Mouse (Mus musculus) neural tube, embryonic 13.5 days (tissue): ENCODE measurements at regions not wholly inside any gene's neighbourhood (a gene's known extent, or its start where the extent isn't known, plus 50 kb on each side); places are given as distances from the start of the nearest gene placed in this dataset.

Experiments used
- ATAC-seq: fragments of 200-750 bp; cut with Nextera tagmentation; 2 replicates; pipeline ENCODE4 v1.8.0; 2017; ENCODE audit warnings: low read depth, mild to moderate bottlenecking, moderate TSS enrichment, moderate library complexity
- H3K27ac ChIP-seq: fragments of 300-500 bp; sonication (generic); replicated peaks from 2 replicates; pipeline ENCODE4 v1.5.1; 2015; ENCODE audit warnings: moderate library complexity, mild to moderate bottlenecking, inconsistent platforms
- H3K27me3 ChIP-seq: fragments of 300-500 bp; sonication (generic); 2 replicates; pipeline ENCODE4 v1.6.1; 2015; ENCODE audit warnings: mild to moderate bottlenecking, inconsistent platforms
- H3K36me3 ChIP-seq: fragments of 300-500 bp; sonication (generic); 2 replicates; pipeline ENCODE4 v1.6.1; 2015; ENCODE audit warnings: mild to moderate bottlenecking, inconsistent platforms
- H3K4me1 ChIP-seq: fragments of 300-500 bp; sonication (generic); replicated peaks from 2 replicates; pipeline ENCODE4 v1.6.1; 2015; ENCODE audit warnings: inconsistent platforms
- H3K4me2 ChIP-seq: fragments of 300-500 bp; sonication (generic); 2 replicates; pipeline ENCODE4 v1.6.1; 2015; ENCODE audit warnings: inconsistent platforms, mild to moderate bottlenecking, moderate library complexity
- H3K4me3 ChIP-seq: fragments of 300-500 bp; sonication (generic); 2 replicates; pipeline ENCODE4 v1.5.1; 2015; ENCODE audit warnings: mild to moderate bottlenecking, inconsistent platforms
- H3K9ac ChIP-seq: fragments of 300-500 bp; sonication (generic); 2 replicates; pipeline ENCODE4 v1.6.1; 2015; ENCODE audit warnings: moderate library complexity, mild to moderate bottlenecking, inconsistent platforms
- H3K9me3 ChIP-seq: fragments of 300-500 bp; sonication (generic); 2 replicates; pipeline ENCODE4 v1.6.1; 2016; ENCODE audit warnings: inconsistent platforms
- WGBS: fragments of 180-500 bp; shearing (Covaris S2); methylation state at CpG from one replicate; pipeline ENCODE4 v1.1.7; 2015; 5-methylcytosine and 5-hydroxymethylcytosine counted together

GRCm38 (mm10) chr3:17789454-17790196 lies 158.6 kb upstream of the Cypt12 start:
- peak overlapping the region; percentile 100 for H3K27ac ChIP-seq
- H3K4me3 ChIP-seq: peak overlapping the region; percentile 70
- WGBS: 1% methylated on average over 9 of the region's 9 CpGs
- peak overlapping the region; percentile 100 for H3K9ac ChIP-seq
- peak overlapping the region; percentile 97 for H3K4me2 ChIP-seq
- peaks cover 2% of the 10 kb centered on the region; the same call in 1 of the 2 replicates for H3K36me3 ChIP-seq
- peaks cover 39% of the 10 kb centered on the region for H3K4me1 ChIP-seq
- no peaks in the 10 kb centered on the region for H3K9me3 ChIP-seq
- peak; percentile 21 for ATAC-seq
- peaks cover 4% of the 10 kb centered on the region; the same call in 1 of the 2 replicates for H3K27me3 ChIP-seq

GRCm38 (mm10) chr3:17790331-17790730 lies 157.9 kb upstream of the Cypt12 start:
- peak overlapping the region; percentile 45 for H3K4me2 ChIP-seq
- peak overlapping the region; percentile 100 for H3K9ac ChIP-seq
- peaks cover 35% of the 10 kb centered on the region for H3K4me1 ChIP-seq
- no peak for ATAC-seq
- H3K27ac ChIP-seq: peak overlapping the region; percentile 100
- H3K27me3 ChIP-seq: peaks cover 4% of the 10 kb centered on the region; the same call in 1 of the 2 replicates
- peaks cover 9% of the 10 kb centered on the region; the same call in 1 of the 2 replicates for H3K36me3 ChIP-seq
- H3K4me3 ChIP-seq: peak overlapping the region; percentile 70
- H3K9me3 ChIP-seq: no peaks in the 10 kb centered on the region
- WGBS: 1% methylated on average over 14 of the region's 14 CpGs

- 1% methylated on average over 12 of the region's 12 CpGs for WGBS
- Histone ChIP-seq H3K9ac (peak overlapping the region; percentile 100), H3K9me3 (no peaks in the 10 kb centered on the region), H3K27me3 (peaks cover 4% of the 10 kb centered on the region; the same call in 1 of the 2 replicates), H3K27ac (peak overlapping the region; percentile 100), H3K4me2 (peak overlapping the region; percentile 45), H3K4me1 (peaks cover 30% of the 10 kb centered on the region), H3K4me3 (peak overlapping the region; percentile 70), H3K36me3 (peaks cover 14% of the 10 kb centered on the region; the same call in 1 of the 2 replicates)
- no peak for ATAC-seq
Measured at GRCm38 (mm10) chr3:17790816-17791215, 157.4 kb upstream of the Cypt12 start.

- 9% methylated on average over 8 of the region's 8 CpGs for WGBS
Measured at GRCm38 (mm10) chr3:17791381-17792320, 156.6 kb upstream of the Cypt12 start.

GRCm38 (mm10) chr3:17792537-17793039 lies 155.6 kb upstream of the Cypt12 start:
- peaks cover 17% of the 10 kb centered on the region for H3K4me1 ChIP-seq
- 17% methylated on average over 2 of the region's 2 CpGs for WGBS
- no peak for ATAC-seq
- peaks cover 4% of the 10 kb centered on the region; the same call in 1 of the 2 replicates for H3K27me3 ChIP-seq
- peak overlapping the region; percentile 94 for H3K4me2 ChIP-seq
- peak overlapping the region; percentile 100 for H3K27ac ChIP-seq
- peak overlapping the region; percentile 99 for H3K9ac ChIP-seq
- H3K9me3 ChIP-seq: no peaks in the 10 kb centered on the region
- peak overlapping the region; percentile 70 for H3K4me3 ChIP-seq
- H3K36me3 ChIP-seq: peaks cover 14% of the 10 kb centered on the region; the same call in 1 of the 2 replicates

More at GRCm38 (mm10) chr3:17791381-17792320, 156.6 kb upstream of the Cypt12 start:
- H3K9me3 ChIP-seq: no peaks in the 10 kb centered on the region
- peak overlapping the region; percentile 100 for H3K27ac ChIP-seq
- H3K4me1 ChIP-seq: peaks cover 22% of the 10 kb centered on the region
- H3K4me3 ChIP-seq: peak overlapping the region; percentile 70
- peak overlapping the region; percentile 100 for H3K9ac ChIP-seq
- peaks cover 14% of the 10 kb centered on the region; the same call in 1 of the 2 replicates for H3K36me3 ChIP-seq
- peaks cover 4% of the 10 kb centered on the region; the same call in 1 of the 2 replicates for H3K27me3 ChIP-seq
- no peak for ATAC-seq
- peak overlapping the region; percentile 45 for H3K4me2 ChIP-seq

GRCm38 (mm10) chr3:17793646-17794250 lies 154.5 kb upstream of the Cypt12 start:
- Histone ChIP-seq H3K27me3 (peaks cover 4% of the 10 kb centered on the region; the same call in 1 of the 2 replicates), H3K9ac (peak overlapping the region; percentile 99), H3K9me3 (no peaks in the 10 kb centered on the region), H3K4me2 (peak overlapping the region; percentile 94), H3K4me3 (peak overlapping the region; percentile 70), H3K36me3 (peaks cover 14% of the 10 kb centered on the region; the same call in 1 of the 2 replicates), H3K27ac (peak overlapping the region; percentile 100), H3K4me1 (peaks cover 5% of the 10 kb centered on the region)
- under 1% methylated on average over 24 of the region's 24 CpGs for WGBS
- peak; percentile 64 for ATAC-seq

GRCm38 (mm10) chr3:17794251-17795061 lies 153.8 kb upstream of the Cypt12 start:
- peak; percentile 48 for ATAC-seq
- Histone ChIP-seq H3K27ac (peak overlapping the region; percentile 100), H3K4me1 (peaks cover 4% of the 10 kb centered on the region), H3K4me3 (peak overlapping the region; percentile 70), H3K9me3 (no peaks in the 10 kb centered on the region), H3K27me3 (peaks cover 4% of the 10 kb centered on the region; the same call in 1 of the 2 replicates), H3K36me3 (peaks cover 14% of the 10 kb centered on the region; the same call in 1 of the 2 replicates), H3K4me2 (peak overlapping the region; percentile 94), H3K9ac (peak overlapping the region; percentile 99)
- WGBS: under 1% methylated on average over 46 of the region's 46 CpGs

- peak overlapping the region; percentile 100 for H3K27ac ChIP-seq
- peak overlapping the region; percentile 70 for H3K4me3 ChIP-seq
- 6% methylated on average over 24 of the region's 24 CpGs for WGBS
- H3K4me2 ChIP-seq: peak overlapping the region; percentile 94
- H3K9me3 ChIP-seq: no peaks in the 10 kb centered on the region
- H3K36me3 ChIP-seq: peaks cover 14% of the 10 kb centered on the region; the same call in 1 of the 2 replicates
- peaks cover 4% of the 10 kb centered on the region; the same call in 1 of the 2 replicates for H3K27me3 ChIP-seq
- peak overlapping the region; percentile 99 for H3K9ac ChIP-seq
- peaks cover 4% of the 10 kb centered on the region for H3K4me1 ChIP-seq
- peak; percentile 5; the same call in 1 of the 2 replicates for ATAC-seq
Measured at GRCm38 (mm10) chr3:17795271-17796260, 152.6 kb upstream of the Cypt12 start.

GRCm38 (mm10) chr3:17796766-17797165 lies 151.4 kb upstream of the Cypt12 start:
- Histone ChIP-seq H3K4me1 (peaks cover 9% of the 10 kb centered on the region), H3K36me3 (peaks cover 14% of the 10 kb centered on the region; the same call in 1 of the 2 replicates), H3K9me3 (no peaks in the 10 kb centered on the region), H3K4me3 (peak overlapping the region; percentile 70), H3K9ac (peak overlapping the region; percentile 99), H3K27ac (peak overlapping the region; percentile 100), H3K4me2 (peak overlapping the region; percentile 94), H3K27me3 (peaks cover 4% of the 10 kb centered on the region; the same call in 1 of the 2 replicates)
- 10% methylated on average over 3 of the region's 3 CpGs for WGBS
- ATAC-seq: peak; percentile 3; the same call in 1 of the 2 replicates
